Mouse (Mus musculus) liver, embryonic 13.5 days (tissue): ENCODE results near the gene Iah1. TPM values are rescaled to one million over a fixed set of nuclear protein-coding genes. Genes with fewer than 3 reads are reported as not detected.

Experiments used
- ATAC-seq: fragments of 200-750 bp; cut with Nextera tagmentation; 2 replicates; pipeline ENCODE4 v1.8.0; 2017; ENCODE audit warnings: low read depth, mild to moderate bottlenecking, moderate number of reproducible peaks, moderate library complexity
- DNase-seq: peaks from one replicate; pipeline ENCODE4 v3.0.0; 2022
- H3K27ac ChIP-seq: fragments of 300-500 bp; sonication (generic); 2 replicates; pipeline ENCODE4 v1.5.1; 2015; ENCODE audit warnings: moderate library complexity, mild to moderate bottlenecking, inconsistent platforms
- H3K27me3 ChIP-seq: fragments of 300-500 bp; sonication (generic); 2 replicates; pipeline ENCODE4 v1.6.1; 2015; ENCODE audit warnings: mild to moderate bottlenecking, inconsistent platforms
- H3K36me3 ChIP-seq: fragments of 300-500 bp; sonication (generic); 2 replicates; pipeline ENCODE4 v1.6.1; 2015; ENCODE audit warnings: mild to moderate bottlenecking, inconsistent platforms
- H3K4me1 ChIP-seq: fragments of 300-500 bp; sonication (generic); replicated peaks from 2 replicates; pipeline ENCODE4 v1.6.1; 2015; ENCODE audit warnings: inconsistent platforms
- H3K4me2 ChIP-seq: fragments of 300-500 bp; sonication (generic); 2 replicates; pipeline ENCODE4 v1.6.1; 2015; ENCODE audit warnings: inconsistent platforms, mild to moderate bottlenecking, moderate library complexity
- H3K4me3 ChIP-seq: fragments of 300-500 bp; sonication (generic); replicated peaks from 2 replicates; pipeline ENCODE4 v1.5.1; 2015; ENCODE audit warnings: mild to moderate bottlenecking, inconsistent platforms
- H3K9ac ChIP-seq: fragments of 300-500 bp; sonication (generic); 2 replicates; pipeline ENCODE4 v1.6.1; 2015; ENCODE audit warnings: mild to moderate bottlenecking, inconsistent platforms
- H3K9me3 ChIP-seq: fragments of 300-500 bp; sonication (generic); replicated peaks from 2 replicates; pipeline ENCODE4 v1.6.1; 2016; ENCODE audit warnings: inconsistent platforms
- WGBS: fragments of 180-500 bp; shearing (Covaris S2); methylation state at CpG from one replicate; pipeline ENCODE4 v1.1.7; 2015; ENCODE audit not compliant: insufficient replicate concordance; 5-methylcytosine and 5-hydroxymethylcytosine counted together
- polyA plus RNA-seq: library from polyadenylated mRNA; unstranded; fragments of >200 nt; fragmentation: Nextera tagmentation; extraction: Ambion mirVana; gene quantifications from 2 replicates; pipeline ENCODE4 v1.2.1, GENCODE M21; 2015

Gene Iah1
- polyA plus RNA-seq, 1 experiment from 2014 or later = 30.2 TPM

GRCm38 (mm10) chr12:21288716-21289395, 27.3 kb upstream of the Iah1 start:
- H3K36me3 ChIP-seq = peaks cover 42% of the 10 kb centered on the region
- H3K4me3 ChIP-seq = no peak overlapping the region
- peaks cover 34% of the 10 kb centered on the region for H3K4me1 ChIP-seq
- H3K27ac ChIP-seq = no peak overlapping the region
- H3K27me3 ChIP-seq = no peaks in the 10 kb centered on the region
- no peak overlapping the region for H3K4me2 ChIP-seq
- no peak overlapping the region for H3K9ac ChIP-seq
- H3K9me3 ChIP-seq = no peaks in the 10 kb centered on the region
- 79% methylated on average over 3 of the region's 3 CpGs for WGBS
- DNase-seq (no peak), ATAC-seq (no peak)

- H3K27ac ChIP-seq = no peak overlapping the region
- peaks cover 50% of the 10 kb centered on the region for H3K36me3 ChIP-seq
- no peaks in the 10 kb centered on the region for H3K9me3 ChIP-seq
- DNase-seq (no peak), ATAC-seq (no peak)
- no peak overlapping the region for H3K4me3 ChIP-seq
- WGBS = 74% methylated on average over 6 of the region's 6 CpGs
- no peak overlapping the region for H3K9ac ChIP-seq
- no peaks in the 10 kb centered on the region for H3K27me3 ChIP-seq
- peaks cover 34% of the 10 kb centered on the region for H3K4me1 ChIP-seq
- H3K4me2 ChIP-seq = no peak overlapping the region
These were observed 26.5 kb upstream of the Iah1 start for GRCm38 (mm10) chr12:21289651-21290050.

- Histone ChIP-seq H3K27ac (no peak overlapping the region), H3K4me3 (no peak overlapping the region), H3K9ac (no peak overlapping the region), H3K36me3 (peaks cover 88% of the 10 kb centered on the region), H3K4me1 (peaks cover 15% of the 10 kb centered on the region), H3K9me3 (no peaks in the 10 kb centered on the region), H3K27me3 (no peaks in the 10 kb centered on the region), H3K4me2 (no peak overlapping the region)
- WGBS = 87% methylated on average over 11 of the region's 11 CpGs
- ATAC-seq = no peak
- no peak for DNase-seq
These were observed 17.3 kb upstream of the Iah1 start for GRCm38 (mm10) chr12:21298856-21299255.

- Histone ChIP-seq H3K4me3 (no peak overlapping the region), H3K36me3 (peaks cover 86% of the 10 kb centered on the region), H3K27me3 (no peaks in the 10 kb centered on the region), H3K4me1 (peaks cover 15% of the 10 kb centered on the region), H3K9me3 (no peaks in the 10 kb centered on the region), H3K27ac (no peak overlapping the region; the same call in 1 of the 2 replicates), H3K4me2 (no peak overlapping the region), H3K9ac (no peak overlapping the region)
- WGBS = 65% methylated on average over 7 of the region's 7 CpGs
- ATAC-seq (peak; percentile 32), DNase-seq (no peak)
These were observed 14.9 kb upstream of the Iah1 start for GRCm38 (mm10) chr12:21301324-21301723.

GRCm38 (mm10) chr12:21301932-21302331, 14.3 kb upstream of the Iah1 start:
- no peak overlapping the region; the same call in 1 of the 2 replicates for H3K27ac ChIP-seq
- peaks cover 15% of the 10 kb centered on the region for H3K4me1 ChIP-seq
- no peak overlapping the region for H3K4me3 ChIP-seq
- no peak overlapping the region for H3K9ac ChIP-seq
- no peaks in the 10 kb centered on the region for H3K27me3 ChIP-seq
- no peak overlapping the region for H3K4me2 ChIP-seq
- DNase-seq = no peak
- 73% methylated on average over 8 of the region's 8 CpGs for WGBS
- H3K36me3 ChIP-seq = peaks cover 86% of the 10 kb centered on the region
- ATAC-seq = 0 out of 2 replicates have a peak, but pooled peaks have one; percentile 11
- H3K9me3 ChIP-seq = no peaks in the 10 kb centered on the region

- Histone ChIP-seq H3K4me3 (no peak overlapping the region), H3K4me2 (no peak overlapping the region), H3K36me3 (peaks cover 86% of the 10 kb centered on the region), H3K27ac (no peak overlapping the region), H3K9ac (no peak overlapping the region), H3K27me3 (no peaks in the 10 kb centered on the region), H3K4me1 (peaks cover 15% of the 10 kb centered on the region), H3K9me3 (no peaks in the 10 kb centered on the region)
- WGBS = 24% methylated on average over 5 of the region's 5 CpGs
- ATAC-seq = peak; percentile 57
- no peak for DNase-seq
These were observed 13.8 kb upstream of the Iah1 start for GRCm38 (mm10) chr12:21302361-21302783.

- Histone ChIP-seq H3K9me3 (no peaks in the 10 kb centered on the region), H3K27ac (no peak overlapping the region), H3K4me2 (no peak overlapping the region), H3K36me3 (peaks cover 91% of the 10 kb centered on the region), H3K9ac (no peak overlapping the region), H3K27me3 (no peaks in the 10 kb centered on the region), H3K4me3 (no peak overlapping the region), H3K4me1 (peaks cover 15% of the 10 kb centered on the region)
- ATAC-seq = no peak
- no peak for DNase-seq
- WGBS = 75% methylated on average over 4 of the region's 4 CpGs
These were observed 10.4 kb upstream of the Iah1 start for GRCm38 (mm10) chr12:21305741-21306140.

- Histone ChIP-seq H3K9me3 (no peaks in the 10 kb centered on the region), H3K4me2 (no peak overlapping the region), H3K4me3 (no peak overlapping the region), H3K27ac (no peak overlapping the region), H3K27me3 (no peaks in the 10 kb centered on the region), H3K9ac (no peak overlapping the region), H3K4me1 (peaks cover 10% of the 10 kb centered on the region), H3K36me3 (peaks cover 90% of the 10 kb centered on the region)
- WGBS = 78% methylated on average over 4 of the region's 4 CpGs
- ATAC-seq (no peak), DNase-seq (no peak)
These were observed 9.5 kb upstream of the Iah1 start for GRCm38 (mm10) chr12:21306721-21307120.

GRCm38 (mm10) chr12:21312201-21312600, 4.0 kb upstream of the Iah1 start:
- Histone ChIP-seq H3K9me3 (no peaks in the 10 kb centered on the region), H3K4me2 (no peak overlapping the region), H3K4me1 (peaks cover 12% of the 10 kb centered on the region), H3K9ac (no peak overlapping the region), H3K4me3 (no peak overlapping the region), H3K27me3 (no peaks in the 10 kb centered on the region), H3K27ac (no peak overlapping the region), H3K36me3 (peaks cover 75% of the 10 kb centered on the region)
- ATAC-seq (no peak), DNase-seq (no peak)
- WGBS = 86% methylated on average over 5 of the region's 5 CpGs

- WGBS = 33% methylated on average over 7 of the region's 7 CpGs
- DNase-seq = no peak
- Histone ChIP-seq H3K36me3 (peaks cover 60% of the 10 kb centered on the region), H3K9me3 (no peaks in the 10 kb centered on the region), H3K4me2 (peak overlapping the region; percentile 86), H3K4me3 (peak overlapping the region; percentile 80), H3K4me1 (peaks cover 34% of the 10 kb centered on the region), H3K9ac (peak overlapping the region; percentile 80), H3K27me3 (no peaks in the 10 kb centered on the region), H3K27ac (peak overlapping the region; percentile 70; the same call in 1 of the 2 replicates)
- no peak for ATAC-seq
These were observed 678 bp downstream of the Iah1 start for GRCm38 (mm10) chr12:21316869-21317265.

GRCm38 (mm10) chr12:21318143-21318895, 2.1 kb downstream of the Iah1 start:
- no peak for ATAC-seq
- no peak overlapping the region for H3K9ac ChIP-seq
- no peak overlapping the region for H3K4me2 ChIP-seq
- no peaks in the 10 kb centered on the region for H3K27me3 ChIP-seq
- 71% methylated on average over 12 of the region's 12 CpGs for WGBS
- DNase-seq = peak; percentile 48
- H3K4me3 ChIP-seq = no peak overlapping the region
- no peak overlapping the region for H3K27ac ChIP-seq
- H3K4me1 ChIP-seq = peaks cover 34% of the 10 kb centered on the region
- H3K36me3 ChIP-seq = peaks cover 61% of the 10 kb centered on the region
- no peaks in the 10 kb centered on the region for H3K9me3 ChIP-seq
